Mouse (Mus musculus): ENCODE data around the gene Ahrr. TPM values are rescaled to one million over a fixed set of nuclear protein-coding genes. Genes with fewer than 3 reads are reported as not detected.

Ahrr gene
- polyA plus RNA-seq, 3 experiments from 2014 or later: 0.09 to 0.16 TPM; not detected in 1

- ATAC-seq: no peak
These were observed 54.6 kb downstream of the Ahrr start for GRCm38 (mm10) chr13:74237574-74237973.

- ATAC-seq: no peak
These were observed 71.5 kb downstream of the Ahrr start for GRCm38 (mm10) chr13:74220659-74221058.

GRCm38 (mm10) chr13:74218441-74218840 lies 73.7 kb downstream of the Ahrr start:
- no peak for ATAC-seq

- peak; percentile 36 for ATAC-seq
These were observed 83.2 kb downstream of the Ahrr start for GRCm38 (mm10) chr13:74208986-74209345.

- peak; percentile 96 for ATAC-seq
These were observed 83.7 kb downstream of the Ahrr start, which contains the start of gene Exoc3 for GRCm38 (mm10) chr13:74208317-74208985. Exoc3 (minus strand) TSS chr13:74208732.

- ATAC-seq: peak; percentile 59
These were observed 95.7 kb downstream of the Ahrr start for GRCm38 (mm10) chr13:74196451-74196850.

- ATAC-seq: peak; percentile 35
These were observed 99.5 kb downstream of the Ahrr start for GRCm38 (mm10) chr13:74192613-74193012.

GRCm38 (mm10) chr13:74183011-74183695 lies 109.0 kb downstream of the Ahrr start:
- ATAC-seq: no peak

- ATAC-seq: no peak
These were observed 120.1 kb downstream of the Ahrr start for GRCm38 (mm10) chr13:74172036-74172435.

GRCm38 (mm10) chr13:74169446-74170164 lies 122.5 kb downstream of the Ahrr start:
- no peak for ATAC-seq

GRCm38 (mm10) chr13:74167492-74167891 lies 124.6 kb downstream of the Ahrr start:
- no peak for ATAC-seq

GRCm38 (mm10) chr13:74167057-74167413 lies 125.1 kb downstream of the Ahrr start:
- ATAC-seq: peak; percentile 44

- ATAC-seq: peak; percentile 84
These were observed 125.6 kb downstream of the Ahrr start for GRCm38 (mm10) chr13:74166348-74167056.

Other genes with a start within 250 kb of the Ahrr start
- gene Cep72, start 230.0 kb downstream of the Ahrr start, polyA plus RNA-seq (2017; shearing (Covaris generic)): 10 to 100 TPM in 1 of 3 experiments, 1 to 10 TPM in 2; 3.9 to 17.1 (median 8.5) TPM
- under 1 TPM in 1 of 3 experiments, not detected in 2; 0.17 TPM for gene Slc9a3, start 170.9 kb downstream of the Ahrr start, polyA plus RNA-seq (2017; shearing (Covaris generic))
- 10 to 100 TPM; 82.9 to 87.4 (median 86.4) TPM for gene Exoc3, start 83.6 kb downstream of the Ahrr start, polyA plus RNA-seq (2017; shearing (Covaris generic))
- gene Pdcd6, start 25.2 kb upstream of the Ahrr start, polyA plus RNA-seq (2017; shearing (Covaris generic)): 100 to 1,000 TPM; 181 to 205 (median 183) TPM
- gene Sdha, start 57.9 kb upstream of the Ahrr start, polyA plus RNA-seq (2017; shearing (Covaris generic)): 100 to 1,000 TPM; 264 to 339 (median 292) TPM
- 10 to 100 TPM; 39.0 to 40.3 (median 39.1) TPM for gene Ccdc127, start 58.0 kb upstream of the Ahrr start, polyA plus RNA-seq (2017; shearing (Covaris generic))
- gene Lrrc14b, start 71.7 kb upstream of the Ahrr start, polyA plus RNA-seq (2017; shearing (Covaris generic)): not detected
- gene Zfp72, start 98.5 kb upstream of the Ahrr start, polyA plus RNA-seq (2017; shearing (Covaris generic)): 1 to 10 TPM; 1.7 to 2.7 (median 1.7) TPM
- 10 to 100 TPM; 42.2 to 99.5 (median 52.3) TPM for gene Ftl1-ps1, start 107.4 kb upstream of the Ahrr start, polyA plus RNA-seq (2017; shearing (Covaris generic))
- gene Zfp825, start 201.7 kb upstream of the Ahrr start, polyA plus RNA-seq (2017; shearing (Covaris generic)): 10 to 100 TPM; 19.0 to 27.5 (median 20.9) TPM

Data from inflammation-experienced regulatory T-cells, adult 6 months (primary cell).